Mouse (Mus musculus) testis, adult 2 months (tissue): ENCODE results near the gene Sowaha.

Experiments used
- CTCF ChIP-seq: fragments of 200-500 bp; IDR thresholded peaks from 2 replicates; pipeline ENCODE4 v1.5.1; 2012; ENCODE audit warnings: low read depth, mild to moderate bottlenecking, inconsistent platforms, low read length, moderate library complexity; ENCODE audit not compliant: control insufficient read depth, insufficient read depth, insufficient replicate concordance
- POLR2A ChIP-seq: fragments of 200-500 bp; IDR thresholded peaks from 2 replicates; pipeline ENCODE4 v1.6.1; 2012; ENCODE audit warnings: low read depth, mild to moderate bottlenecking, inconsistent platforms, low read length, moderate library complexity; ENCODE audit not compliant: control insufficient read depth

DNA sequence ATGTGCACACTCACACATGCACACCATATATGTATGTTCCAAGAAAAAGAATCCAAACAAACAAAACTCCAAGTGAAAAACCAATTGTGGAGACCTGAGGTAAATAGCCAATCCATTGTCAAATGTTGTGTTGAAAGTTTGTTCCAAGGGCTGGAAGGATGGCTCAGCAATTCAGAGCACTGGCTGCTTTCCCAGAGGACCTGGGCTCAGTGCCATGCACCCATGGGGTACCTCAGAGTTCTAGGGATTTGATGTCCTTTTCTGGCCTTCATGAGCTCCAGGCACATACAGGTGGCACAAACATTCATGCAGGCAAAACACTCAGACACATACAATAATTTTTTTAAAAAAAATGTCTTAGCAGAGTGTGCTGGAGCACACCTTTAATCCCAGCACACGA, 31.5 kb downstream of the Sowaha start:
- TF ChIP-seq POLR2A: no peak
- no peak for TF ChIP-seq CTCF
